In genomic region chr7:137864912-137865311, GRCm38 (mm10) we compare ENCODE assay signal across 16 mouse cellular contexts.
DNase-seq lines count a peak whose midpoint lies in the region; ATAC-seq and TF ChIP-seq lines count a peak whose summit lies in the region.
"Had no signal": no experiment of that assay in that cellular context is flagged by ENCODE, and none has a peak within 500 bp of the region (broad histone marks: within the 10 kb centered on the region; RNA-seq: fewer than 3 reads in every experiment).

No protein-coding gene starts in this region.

- H3K9me3 ChIP-seq in hindbrain, postnatal 0 days (ENCODE audit: low read length): no peaks in the 10 kb centered on the region
- H3K9me3 ChIP-seq in hindbrain, embryonic 16.5 days (ENCODE audit: control insufficient read depth, low read length): no peaks in the 10 kb centered on the region
- H3K9me3 ChIP-seq in midbrain, embryonic 14.5 days (ENCODE audit: control insufficient read depth, low read length): no peaks in the 10 kb centered on the region
- no peaks in the 10 kb centered on the region for H3K9me3 ChIP-seq in midbrain, embryonic 15.5 days
- no peaks in the 10 kb centered on the region for H3K9me3 ChIP-seq in forebrain, embryonic 16.5 days (ENCODE audit: control insufficient read depth, low read length)
- H3K9me3 ChIP-seq: hindbrain, embryonic 15.5 days had no signal

- H3K27ac ChIP-seq in hindbrain, postnatal 0 days: no peak overlapping the region
- no peak overlapping the region for H3K27ac ChIP-seq in hindbrain, embryonic 16.5 days (ENCODE audit: low read depth, low read length)
- H3K27ac ChIP-seq in midbrain, embryonic 14.5 days (replicated peaks; ENCODE audit: low read depth, low read length): no peak overlapping the region
- H3K27ac ChIP-seq in midbrain, embryonic 15.5 days: no peak overlapping the region
- no peak overlapping the region for H3K27ac ChIP-seq in forebrain, embryonic 16.5 days (ENCODE audit: low read length)
- H3K27ac ChIP-seq: hindbrain, embryonic 15.5 days; macrophage had no signal

- H3K4me1 ChIP-seq in hindbrain, postnatal 0 days (ENCODE audit: insufficient read depth, low read length): no peaks in the 10 kb centered on the region
- H3K4me1 ChIP-seq in hindbrain, embryonic 16.5 days (ENCODE audit: control insufficient read depth, insufficient read depth, low read depth, low read length): 0 out of 2 replicates have a peak, but pooled peaks cover 2% of the 10 kb centered on the region
- H3K4me1 ChIP-seq in midbrain, embryonic 14.5 days (ENCODE audit: control insufficient read depth, insufficient read depth, low read length): peaks cover 13% of the 10 kb centered on the region
- H3K4me1 ChIP-seq in midbrain, embryonic 15.5 days: peaks cover 13% of the 10 kb centered on the region
- H3K4me1 ChIP-seq in forebrain, embryonic 16.5 days (replicated peaks; ENCODE audit: control insufficient read depth, insufficient read depth, low read length): peaks cover 11% of the 10 kb centered on the region

- H3K27me3 ChIP-seq in hindbrain, postnatal 0 days (ENCODE audit: insufficient read depth, low read length): no peaks in the 10 kb centered on the region; the same call in 1 of the 2 replicates
- no peaks in the 10 kb centered on the region for H3K27me3 ChIP-seq in hindbrain, embryonic 16.5 days (replicated peaks; ENCODE audit: control insufficient read depth, insufficient read depth, low read length)
- no peaks in the 10 kb centered on the region for H3K27me3 ChIP-seq in midbrain, embryonic 14.5 days (ENCODE audit: control insufficient read depth, insufficient read depth, low read length)
- H3K27me3 ChIP-seq in midbrain, embryonic 15.5 days (replicated peaks): no peaks in the 10 kb centered on the region
- no peaks in the 10 kb centered on the region for H3K27me3 ChIP-seq in forebrain, embryonic 16.5 days (replicated peaks; ENCODE audit: control insufficient read depth, insufficient read depth, low read length)
- H3K27me3 ChIP-seq: hindbrain, embryonic 15.5 days had no signal

- TF ChIP-seq CTCF in hindbrain, postnatal 0 days (IDR thresholded peaks at IDR 0.05; ENCODE audit: low read depth): no peak

- no peak overlapping the region for H3K9ac ChIP-seq in hindbrain, postnatal 0 days (replicated peaks; ENCODE audit: low read length)
- H3K9ac ChIP-seq in hindbrain, embryonic 16.5 days (ENCODE audit: low read depth, low read length): no peak overlapping the region
- H3K9ac ChIP-seq in midbrain, embryonic 14.5 days (replicated peaks; ENCODE audit: low read length): no peak overlapping the region
- no peak overlapping the region for H3K9ac ChIP-seq in midbrain, embryonic 15.5 days
- H3K9ac ChIP-seq in forebrain, embryonic 16.5 days (replicated peaks; ENCODE audit: low read depth, low read length): no peak overlapping the region
- H3K9ac ChIP-seq: hindbrain, embryonic 15.5 days had no signal

- 32% methylated on average over 4 of the region's 4 CpGs for WGBS in hindbrain, postnatal 0 days
- WGBS in hindbrain, embryonic 16.5 days: 32% methylated on average over 4 of the region's 4 CpGs
- WGBS in midbrain, embryonic 14.5 days: 30% methylated on average over 4 of the region's 4 CpGs
- WGBS in midbrain, embryonic 15.5 days: 41% methylated on average over 4 of the region's 4 CpGs
- WGBS in forebrain, embryonic 16.5 days: 37% methylated on average over 4 of the region's 4 CpGs

- ATAC-seq in hindbrain, postnatal 0 days: no peak
- ATAC-seq in hindbrain, embryonic 16.5 days: no peak
- no peak; the same call in 1 of the 2 replicates for ATAC-seq in midbrain, embryonic 14.5 days (ENCODE audit: low FRiP score, low TSS enrichment)
- no peak for ATAC-seq in midbrain, embryonic 15.5 days (replicated peaks)
- peak; percentile 79 for ATAC-seq in forebrain, embryonic 16.5 days
- ATAC-seq: CD4-positive, CD25-positive, alpha-beta regulatory T cell, adult 4 months had no signal

- DNase-seq in hindbrain, postnatal 0 days (ENCODE audit: low spot score): peak; percentile 75
- peak; percentile 59 for DNase-seq in midbrain, embryonic 14.5 days
- peak; percentile 39 for DNase-seq in embryo, embryonic 11 days
- DNase-seq in right cerebral cortex, adult 18-20 months: no peak
- DNase-seq in thymus, postnatal 14 days: no peak
- DNase-seq: adrenal gland, postnatal 25 days; kidney, adult 2 months; lung, adult 2 months; thymus, postnatal 4 days had no signal

- H3K4me2 ChIP-seq in hindbrain, postnatal 0 days (ENCODE audit: low read depth, low read length): no peak overlapping the region
- no peak overlapping the region for H3K4me2 ChIP-seq in hindbrain, embryonic 16.5 days (ENCODE audit: low read length)
- H3K4me2 ChIP-seq in midbrain, embryonic 14.5 days (ENCODE audit: low read length): no peak overlapping the region
- H3K4me2 ChIP-seq in midbrain, embryonic 15.5 days: no peak overlapping the region
- no peak overlapping the region for H3K4me2 ChIP-seq in forebrain, embryonic 16.5 days (ENCODE audit: low read length)
- H3K4me2 ChIP-seq: hindbrain, embryonic 15.5 days had no signal

- H3K4me3 ChIP-seq in hindbrain, postnatal 0 days (ENCODE audit: low read length): no peak overlapping the region
- H3K4me3 ChIP-seq in hindbrain, embryonic 16.5 days (ENCODE audit: low read length): no peak overlapping the region
- no peak overlapping the region for H3K4me3 ChIP-seq in midbrain, embryonic 14.5 days (replicated peaks; ENCODE audit: low read depth, low read length)
- H3K4me3 ChIP-seq in midbrain, embryonic 15.5 days: no peak overlapping the region
- H3K4me3 ChIP-seq in forebrain, embryonic 16.5 days (replicated peaks; ENCODE audit: low read length): no peak overlapping the region
- H3K4me3 ChIP-seq: erythroblast, embryonic 14.5 days; hindbrain, embryonic 15.5 days had no signal

- no peaks in the 10 kb centered on the region for H3K36me3 ChIP-seq in hindbrain, postnatal 0 days (ENCODE audit: insufficient read depth, low read length)
- H3K36me3 ChIP-seq in hindbrain, embryonic 16.5 days (ENCODE audit: control insufficient read depth, insufficient read depth, low read length): no peaks in the 10 kb centered on the region
- H3K36me3 ChIP-seq in midbrain, embryonic 14.5 days (ENCODE audit: control insufficient read depth, insufficient read depth, low read length): no peaks in the 10 kb centered on the region
- no peaks in the 10 kb centered on the region for H3K36me3 ChIP-seq in midbrain, embryonic 15.5 days (replicated peaks)
- no peaks in the 10 kb centered on the region for H3K36me3 ChIP-seq in forebrain, embryonic 16.5 days (ENCODE audit: control insufficient read depth, insufficient read depth)
- H3K36me3 ChIP-seq: hindbrain, embryonic 15.5 days had no signal

Comparison
In these comparisons a context has a peak if more than half of its experiments do, and no peak if none do; other contexts are left out.
1. DNase-seq: peak in hindbrain, postnatal 0 days (single experiment), midbrain, embryonic 14.5 days (single experiment) and embryo, embryonic 11 days (single experiment); none in right cerebral cortex, adult 18-20 months (single experiment) and thymus, postnatal 14 days (single experiment).